Mouse (Mus musculus) MEL (cell line): ENCODE results near the gene Eef1a2. TPM values are rescaled to one million over a fixed set of nuclear protein-coding genes. Genes with fewer than 3 reads are reported as not detected.

Source experiments
- DNase-seq: peaks from one replicate; pipeline ENCODE4 v3.0.0; 2011; ENCODE audit warnings: low read depth, low spot score
- H3K27ac ChIP-seq: 2 replicates; pipeline ENCODE4 v1.5.1; 2012; ENCODE audit warnings: low read depth, mild to moderate bottlenecking, control low read depth, low read length, moderate library complexity; ENCODE audit not compliant: control insufficient read depth
- H3K27me3 ChIP-seq, 2 experiments: fragments of 150-350 bp in 1 of 2; sonication (generic) in 1 of 2; 2 replicates each; pipeline ENCODE4 v1.6.1; 2012; ENCODE audit warnings: low read length in 2 of 2, mild to moderate bottlenecking in 2 of 2, improper control_type of control experiment in 1 of 2, moderate library complexity in 1 of 2; ENCODE audit not compliant: insufficient read depth in 2 of 2, control insufficient read depth in 1 of 2
- H3K36me3 ChIP-seq, 2 experiments: 2 replicates each; pipeline ENCODE4 v1.6.1; 2012 to 2014; ENCODE audit warnings: low read length in 2 of 2, improper control_type of control experiment in 1 of 2, inconsistent platforms in 1 of 2, mild to moderate bottlenecking in 1 of 2; ENCODE audit not compliant: insufficient read depth in 2 of 2, control insufficient read depth in 1 of 2
- H3K4me1 ChIP-seq, 2 experiments: fragments of 150-350 bp in 1 of 2; sonication (generic) in 1 of 2; 2 replicates each; pipeline ENCODE4 v1.6.1; 2012; ENCODE audit warnings: low read length in 2 of 2, improper control_type of control experiment in 1 of 2, mild to moderate bottlenecking in 1 of 2; ENCODE audit not compliant: insufficient read depth in 2 of 2, control insufficient read depth in 1 of 2
- H3K4me3 ChIP-seq, 2 experiments: fragments of 150-350 bp in 1 of 2; sonication (generic) in 1 of 2; 2 replicates each; pipeline ENCODE4 v1.5.1; 2012; ENCODE audit warnings: low read depth in 2 of 2, low read length in 2 of 2, mild to moderate bottlenecking in 2 of 2, moderate library complexity in 2 of 2, control low read depth in 1 of 2, improper control_type of control experiment in 1 of 2; ENCODE audit not compliant: control insufficient read depth in 1 of 2, insufficient read depth in 1 of 2
- H3K79me2 ChIP-seq: 2 replicates; pipeline ENCODE4 v1.6.1; 2012; ENCODE audit warnings: mild to moderate bottlenecking, low read length, moderate library complexity; ENCODE audit not compliant: control insufficient read depth, poor library complexity, insufficient read depth
- H3K9ac ChIP-seq: 2 replicates; pipeline ENCODE4 v1.6.1; 2012; ENCODE audit warnings: low read depth, mild to moderate bottlenecking, control low read depth, low read length, moderate library complexity; ENCODE audit not compliant: control insufficient read depth, poor library complexity, severe bottlenecking
- H3K9me3 ChIP-seq: fragments of 150-350 bp; sonication (generic); replicated peaks from 2 replicates; pipeline ENCODE4 v1.6.1; 2012; ENCODE audit warnings: mild to moderate bottlenecking, low read length, improper control_type of control experiment, moderate library complexity; ENCODE audit not compliant: insufficient read depth
- CHD2 ChIP-seq: IDR thresholded peaks from 2 replicates; pipeline ENCODE4 v1.6.1; 2011; ENCODE audit warnings: low read length, improper control_type of control experiment
- CTCF ChIP-seq, 3 experiments: IDR thresholded peaks in 2 of 3; conservative IDR thresholded peaks in 1 of 3; 2 replicates each; pipeline ENCODE4 v1.5.1; 2011 to 2012; ENCODE audit warnings: low read length in 3 of 3, low read depth in 2 of 3, mild to moderate bottlenecking in 2 of 3, improper control_type of control experiment in 1 of 3, inconsistent platforms in 1 of 3, mixed read lengths in 1 of 3, moderate library complexity in 1 of 3; ENCODE audit not compliant: control insufficient read depth in 1 of 3, insufficient read depth in 1 of 3, poor library complexity in 1 of 3, severe bottlenecking in 1 of 3
- E2F4 ChIP-seq: IDR thresholded peaks from 2 replicates; pipeline ENCODE4 v1.6.1; 2011; ENCODE audit warnings: low read depth, low read length, improper control_type of control experiment, borderline replicate concordance
- GABPA ChIP-seq: IDR thresholded peaks from 2 replicates; pipeline ENCODE4 v1.6.1; 2012; ENCODE audit warnings: low read depth, mild to moderate bottlenecking, inconsistent platforms, low read length, improper control_type of control experiment, moderate library complexity
- MEF2A ChIP-seq: IDR thresholded peaks from 2 replicates; pipeline ENCODE4 v1.6.1; 2014; ENCODE audit warnings: low read depth, mild to moderate bottlenecking, inconsistent platforms, low read length, improper control_type of control experiment; ENCODE audit not compliant: poor library complexity, insufficient replicate concordance, severe bottlenecking; ENCODE audit errors: extremely low read depth
- MXI1 ChIP-seq: IDR thresholded peaks from 2 replicates; pipeline ENCODE4 v1.6.1; 2011; ENCODE audit warnings: mild to moderate bottlenecking, low read depth, low read length, improper control_type of control experiment
- MYB ChIP-seq: IDR thresholded peaks from 2 replicates; pipeline ENCODE4 v1.6.1; 2011; ENCODE audit warnings: mild to moderate bottlenecking, low read depth, low read length, improper control_type of control experiment
- NELFE ChIP-seq: IDR thresholded peaks from 2 replicates; pipeline ENCODE4 v1.6.1; 2011; ENCODE audit warnings: low read depth, low read length, improper control_type of control experiment
- NRF1 ChIP-seq: IDR thresholded peaks from 2 replicates; pipeline ENCODE4 v1.6.1; 2014; ENCODE audit warnings: low read depth, mild to moderate bottlenecking, inconsistent platforms, low read length, improper control_type of control experiment, moderate library complexity; ENCODE audit not compliant: poor library complexity, insufficient read depth, severe bottlenecking
- RAD21 ChIP-seq: IDR thresholded peaks from 2 replicates; pipeline ENCODE4 v1.6.1; 2011; ENCODE audit warnings: mild to moderate bottlenecking, low read depth, low read length, improper control_type of control experiment
- SMC3 ChIP-seq: IDR thresholded peaks from 2 replicates; pipeline ENCODE4 v1.6.1; 2011; ENCODE audit warnings: low read depth, low read length, improper control_type of control experiment
- TAL1 ChIP-seq: IDR thresholded peaks from 2 replicates; pipeline ENCODE4 v1.6.1; 2012; ENCODE audit warnings: mild to moderate bottlenecking, inconsistent platforms, low read length, moderate library complexity, mixed read lengths
- TBP ChIP-seq: IDR thresholded peaks from 2 replicates; pipeline ENCODE4 v1.8.0; 2011; ENCODE audit warnings: low read depth, low read length, improper control_type of control experiment
- TCF12 ChIP-seq: IDR thresholded peaks from 2 replicates; pipeline ENCODE4 v1.6.1; 2014; ENCODE audit warnings: low read depth, mild to moderate bottlenecking, inconsistent platforms, low read length, improper control_type of control experiment, moderate library complexity
- ZC3H11A ChIP-seq: IDR thresholded peaks from 2 replicates; pipeline ENCODE4 v1.6.1; 2012; ENCODE audit warnings: low read depth, mild to moderate bottlenecking, inconsistent platforms, low read length, improper control_type of control experiment
- ZKSCAN1 ChIP-seq: IDR thresholded peaks from 2 replicates; pipeline ENCODE4 v1.6.1; 2012; ENCODE audit warnings: low read depth, mild to moderate bottlenecking, inconsistent platforms, low read length, improper control_type of control experiment, moderate library complexity
- polyA plus RNA-seq, 2 experiments: library from polyadenylated mRNA; stranded (reverse) in 1 of 2; unstranded in 1 of 2; fragments of >175 nt in 1 of 2; fragments of >200 nt in 1 of 2; gene quantifications; 2 replicates each; pipeline versions ENCODE4 v1.2.1 to v1.2.4; 2012; ENCODE audit warnings: low replicate concordance in 2 of 2, low read depth in 1 of 2; ENCODE audit not compliant: insufficient read length in 2 of 2, insufficient read depth in 1 of 2, missing spikeins in 1 of 2
- total RNA-seq: library from RNA; depleted of rRNA; stranded (reverse); fragments of 300-350 nt; gene quantifications from 2 replicates; pipeline ENCODE4 v1.2.3, GENCODE M21; 2012

Gene Eef1a2
- total and polyA plus RNA-seq, 3 experiments: not detected

DNA sequence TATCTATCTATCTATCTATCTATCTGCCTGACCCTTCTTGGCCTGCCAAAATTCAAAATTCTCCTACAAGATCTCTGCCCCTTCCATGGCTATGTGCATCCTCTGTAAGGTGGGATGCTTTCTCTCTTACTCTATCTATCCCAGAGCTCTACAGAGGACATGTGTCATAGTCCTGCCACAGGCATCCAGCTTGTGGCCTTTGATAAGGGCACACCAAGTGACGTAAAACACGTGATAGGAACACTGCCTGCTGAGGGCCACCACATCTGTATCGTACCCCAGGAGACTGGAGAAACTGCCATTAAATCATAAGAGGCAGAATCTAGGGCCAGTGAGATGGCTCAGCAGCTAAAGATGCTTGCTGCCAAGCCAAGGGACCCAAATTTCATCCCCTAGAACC lies 41.4 kb downstream of the Eef1a2 start:
- Histone ChIP-seq H3K4me1 (no peaks in the 10 kb centered on the region), H3K27ac (no peak overlapping the region), H3K9me3 (no peaks in the 10 kb centered on the region), H3K9ac (no peak overlapping the region), H3K36me3 (no peaks in the 10 kb centered on the region), H3K4me3 (no peak overlapping the region), H3K27me3 (peaks cover 3 to 4% of the 10 kb centered on the region in 2 experiments; a peak in 3 of 4 replicates), H3K79me2 (no peaks in the 10 kb centered on the region)
- peak; percentile 17; the same call in 1 of the 2 replicates for TF ChIP-seq TAL1
- TF ChIP-seq TCF12: no peak
- TF ChIP-seq NELFE: no peak
- peak; percentile 17 for DNase-seq

DNA sequence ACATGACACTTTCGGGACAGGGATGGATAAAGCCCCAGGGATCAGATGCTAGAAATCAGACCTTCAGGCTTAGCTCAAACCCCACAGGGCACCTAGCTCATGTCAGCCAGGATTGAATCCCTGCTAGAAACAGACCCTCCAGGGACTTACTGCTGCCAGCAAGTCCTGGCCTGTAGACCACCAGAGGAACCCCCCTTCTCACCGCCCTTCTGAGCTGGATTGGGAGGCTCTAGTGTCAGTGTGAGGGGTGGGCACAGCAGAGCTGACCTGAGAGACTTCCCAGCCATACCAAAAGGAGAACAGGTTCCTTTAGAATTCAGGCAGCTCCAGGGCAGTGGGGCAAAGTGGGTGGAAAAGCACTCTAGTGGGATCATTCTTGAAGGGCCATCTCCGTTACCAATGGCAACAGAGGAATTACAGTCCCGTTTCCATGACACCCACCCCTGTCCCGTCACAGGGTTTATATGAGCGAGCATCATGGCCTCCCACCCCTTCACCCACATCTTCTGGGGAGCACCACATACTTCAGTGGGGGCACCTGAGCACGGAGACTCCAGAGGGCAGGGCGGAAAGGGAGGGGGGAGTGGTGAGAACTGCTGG lies 43.0 kb downstream of the Eef1a2 start:
- H3K27me3 ChIP-seq: peaks cover 3 to 6% of the 10 kb centered on the region in 2 experiments; a peak in 3 of 4 replicates
- TF ChIP-seq MXI1 (no peak), ZC3H11A (no peak), RAD21 (no peak), E2F4 (no peak), NRF1 (no peak), MEF2A (no peak), CHD2 (no peak), TBP (no peak), MYB (no peak)
- H3K4me3 ChIP-seq: no peak overlapping the region
- no peaks in the 10 kb centered on the region for H3K9me3 ChIP-seq
- no peak overlapping the region for H3K27ac ChIP-seq
- H3K79me2 ChIP-seq: no peaks in the 10 kb centered on the region
- no peak overlapping the region for H3K9ac ChIP-seq
- DNase-seq: no peak
- no peaks in the 10 kb centered on the region for H3K4me1 ChIP-seq
- no peaks in the 10 kb centered on the region for H3K36me3 ChIP-seq

DNA sequence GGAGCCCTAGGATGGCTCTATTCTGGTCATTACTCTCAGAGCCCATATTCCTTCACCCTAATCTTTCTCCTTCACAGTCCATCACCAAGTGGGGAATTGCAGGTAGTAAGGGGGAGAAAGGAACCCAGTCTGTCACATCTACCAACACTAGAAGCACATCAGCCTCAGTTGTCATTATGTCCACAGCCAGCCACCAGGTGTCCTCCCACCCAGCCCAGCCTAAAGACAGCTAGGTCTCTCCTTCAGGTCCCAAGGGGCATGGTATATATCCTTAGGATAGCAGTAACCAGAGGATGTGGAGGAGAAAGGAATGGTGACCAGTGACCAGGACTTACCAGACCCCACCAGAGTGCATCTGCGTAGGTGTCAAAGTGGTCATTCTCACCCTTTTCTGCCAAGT lies 45.1 kb downstream of the Eef1a2 start:
- H3K27me3 ChIP-seq: peaks cover 3 to 4% of the 10 kb centered on the region in 2 experiments; a peak in 3 of 4 replicates
- no peaks in the 10 kb centered on the region for H3K36me3 ChIP-seq
- peak; percentile 50 for TF ChIP-seq SMC3
- TF ChIP-seq CTCF (IDR thresholded peaks at IDR 0.05 in 2 of 3, conservative IDR thresholded peaks at IDR 0.05 in 1 of 3; ENCODE audit: control insufficient read depth in 1 of 3, insufficient read depth in 1 of 3, low read depth in 2 of 3, low read length in 3 of 3, poor library complexity in 1 of 3, severe bottlenecking in 1 of 3): peak; percentile 23 to 50 (median 47); a peak in 5 of 6 replicates
- TF ChIP-seq ZKSCAN1: no peak
- no peak for TF ChIP-seq GABPA
- peak; percentile 44 for TF ChIP-seq RAD21
- no peaks in the 10 kb centered on the region for H3K4me1 ChIP-seq
- peak; percentile 12 for DNase-seq
- no peaks in the 10 kb centered on the region for H3K79me2 ChIP-seq
- no peak overlapping the region for H3K27ac ChIP-seq
- H3K4me3 ChIP-seq: no peak overlapping the region
- no peaks in the 10 kb centered on the region for H3K9me3 ChIP-seq
- no peak overlapping the region for H3K9ac ChIP-seq
